Mouse (Mus musculus) ES-Bruce4 (cell line): ENCODE measurements around the gene Rgs1.

Source experiments
- EP300 ChIP-seq: IDR thresholded peaks from 2 replicates; pipeline ENCODE4 v1.6.1; 2011; ENCODE audit warnings: low read depth, low read length; ENCODE audit not compliant: insufficient read depth
- POLR2A ChIP-seq: IDR thresholded peaks from one replicate; pipeline ENCODE4 v1.8.1; 2011; ENCODE audit warnings: low read length; ENCODE audit not compliant: insufficient read depth

DNA sequence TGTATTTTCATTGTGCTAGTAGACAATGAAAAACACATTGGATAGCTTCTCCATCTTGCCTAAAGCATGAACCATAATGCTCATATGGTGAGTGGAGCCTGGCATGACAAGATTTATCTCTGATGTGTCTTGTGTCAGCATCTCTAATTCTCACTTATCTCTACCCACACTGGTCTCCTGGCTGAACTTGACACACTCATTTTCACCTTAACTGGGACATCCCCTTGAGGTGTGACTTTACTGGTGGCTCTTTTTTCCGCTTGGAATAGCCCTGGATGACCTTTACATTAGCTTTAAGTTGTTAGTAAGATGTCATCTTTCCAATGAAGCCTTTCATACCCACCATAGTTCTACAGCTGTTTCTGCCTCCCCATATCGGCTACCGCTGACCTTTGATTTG lies 15.0 kb upstream of the Rgs1 start:
- TF ChIP-seq POLR2A = no peak
- no peak for TF ChIP-seq EP300
